Mouse (Mus musculus) MEL (cell line): ENCODE measurements around the gene Chrna9.

Experiments
- BHLHE40 ChIP-seq: IDR thresholded peaks from 2 replicates; pipeline ENCODE4 v1.6.1; 2012; ENCODE audit warnings: low read depth, mild to moderate bottlenecking, inconsistent platforms, low read length, improper control_type of control experiment, borderline replicate concordance
- CTCF ChIP-seq, 3 experiments: IDR thresholded peaks in 2 of 3; conservative IDR thresholded peaks in 1 of 3; 2 replicates each; pipeline ENCODE4 v1.5.1; 2011 to 2012; ENCODE audit warnings: low read length in 3 of 3, low read depth in 2 of 3, mild to moderate bottlenecking in 2 of 3, improper control_type of control experiment in 1 of 3, inconsistent platforms in 1 of 3, mixed read lengths in 1 of 3, moderate library complexity in 1 of 3; ENCODE audit not compliant: control insufficient read depth in 1 of 3, insufficient read depth in 1 of 3, poor library complexity in 1 of 3, severe bottlenecking in 1 of 3
- E2F4 ChIP-seq: IDR thresholded peaks from 2 replicates; pipeline ENCODE4 v1.6.1; 2011; ENCODE audit warnings: low read depth, low read length, improper control_type of control experiment, borderline replicate concordance
- EP300 ChIP-seq, 2 experiments: IDR thresholded peaks; 2 replicates each; pipeline ENCODE4 v1.6.1; 2011; ENCODE audit warnings: improper control_type of control experiment in 2 of 2, low read length in 2 of 2, low read depth in 1 of 2, mild to moderate bottlenecking in 1 of 2
- GATA1 ChIP-seq: IDR thresholded peaks from 2 replicates; pipeline ENCODE4 v1.6.1; 2011; ENCODE audit warnings: low read depth, low read length, improper control_type of control experiment
- MEF2A ChIP-seq: IDR thresholded peaks from 2 replicates; pipeline ENCODE4 v1.6.1; 2014; ENCODE audit warnings: low read depth, mild to moderate bottlenecking, inconsistent platforms, low read length, improper control_type of control experiment; ENCODE audit not compliant: poor library complexity, insufficient replicate concordance, severe bottlenecking; ENCODE audit errors: extremely low read depth
- MXI1 ChIP-seq: IDR thresholded peaks from 2 replicates; pipeline ENCODE4 v1.6.1; 2011; ENCODE audit warnings: mild to moderate bottlenecking, low read depth, low read length, improper control_type of control experiment
- MYB ChIP-seq: IDR thresholded peaks from 2 replicates; pipeline ENCODE4 v1.6.1; 2011; ENCODE audit warnings: mild to moderate bottlenecking, low read depth, low read length, improper control_type of control experiment
- NRF1 ChIP-seq: IDR thresholded peaks from 2 replicates; pipeline ENCODE4 v1.6.1; 2014; ENCODE audit warnings: low read depth, mild to moderate bottlenecking, inconsistent platforms, low read length, improper control_type of control experiment, moderate library complexity; ENCODE audit not compliant: poor library complexity, insufficient read depth, severe bottlenecking
- POLR2A ChIP-seq, 2 experiments: IDR thresholded peaks; 2 replicates each; pipeline ENCODE4 v1.6.1; 2011 to 2012; ENCODE audit warnings: low read length in 2 of 2, mild to moderate bottlenecking in 2 of 2, control low read depth in 1 of 2, improper control_type of control experiment in 1 of 2, low read depth in 1 of 2, moderate library complexity in 1 of 2; ENCODE audit not compliant: control insufficient read depth in 1 of 2, insufficient read depth in 1 of 2, poor library complexity in 1 of 2
- RCOR1 ChIP-seq: IDR thresholded peaks from 2 replicates; pipeline ENCODE4 v1.6.1; 2012; ENCODE audit warnings: low read depth, mild to moderate bottlenecking, inconsistent platforms, low read length, improper control_type of control experiment
- TBP ChIP-seq: IDR thresholded peaks from 2 replicates; pipeline ENCODE4 v1.8.0; 2011; ENCODE audit warnings: low read depth, low read length, improper control_type of control experiment
- USF2 ChIP-seq, 2 experiments: IDR thresholded peaks; 2 replicates each; pipeline ENCODE4 v1.6.1; 2011 to 2012; ENCODE audit warnings: improper control_type of control experiment in 2 of 2, low read length in 2 of 2, borderline replicate concordance in 1 of 2, inconsistent platforms in 1 of 2, low read depth in 1 of 2, mild to moderate bottlenecking in 1 of 2; ENCODE audit not compliant: insufficient read depth in 1 of 2
- ZKSCAN1 ChIP-seq: IDR thresholded peaks from 2 replicates; pipeline ENCODE4 v1.6.1; 2012; ENCODE audit warnings: low read depth, mild to moderate bottlenecking, inconsistent platforms, low read length, improper control_type of control experiment, moderate library complexity

DNA sequence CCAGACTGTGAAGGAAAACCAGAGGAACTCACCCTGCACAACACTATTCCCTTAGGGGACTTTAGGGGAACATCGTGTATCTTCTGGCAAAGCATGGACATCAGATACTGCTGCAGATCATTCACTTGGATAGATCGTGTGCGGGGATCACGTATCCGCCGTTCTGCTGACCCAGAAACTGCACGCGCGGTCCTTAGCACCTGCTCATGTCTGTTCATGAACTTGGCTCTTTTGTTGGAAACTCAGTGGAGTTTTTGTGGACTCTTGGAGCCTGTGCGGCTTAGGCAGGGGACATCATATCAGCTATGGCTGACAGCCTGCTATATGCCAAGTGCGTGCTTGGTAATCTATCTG is 25.9 kb downstream of the Chrna9 start:
- TF ChIP-seq MEF2A (no peak), ZKSCAN1 (no peak), POLR2A (IDR thresholded peaks at IDR 0.05; ENCODE audit: control insufficient read depth in 1 of 2, insufficient read depth in 1 of 2, low read depth in 1 of 2, low read length in 2 of 2, poor library complexity in 1 of 2) (no peak), GATA1 (no peak), TBP (no peak), RCOR1 (no peak), NRF1 (no peak), CTCF (IDR thresholded peaks at IDR 0.05 in 2 of 3, conservative IDR thresholded peaks at IDR 0.05 in 1 of 3; ENCODE audit: control insufficient read depth in 1 of 3, insufficient read depth in 1 of 3, low read depth in 2 of 3, low read length in 3 of 3, poor library complexity in 1 of 3, severe bottlenecking in 1 of 3) (no peak), E2F4 (no peak), EP300 (IDR thresholded peaks at IDR 0.05; ENCODE audit: low read depth in 1 of 2, low read length in 2 of 2) (no peak), MXI1 (no peak), USF2 (IDR thresholded peaks at IDR 0.05; ENCODE audit: borderline replicate concordance in 1 of 2, insufficient read depth in 1 of 2, low read depth in 1 of 2, low read length in 2 of 2) (no peak), MYB (no peak), BHLHE40 (no peak)
